In genomic region chr7:119022238-119023156, GRCm38 (mm10) we compare ENCODE assay signal across 8 mouse cellular contexts.
A peak's percentile ranks its signal among the peaks of the same experiment; 100 is the strongest.
DNase-seq lines count a peak whose midpoint lies in the region; ATAC-seq lines count a peak whose summit lies in the region.

No protein-coding gene starts in this region.

- DNase-seq in cerebellum, adult 11-12 months = no peak
- DNase-seq in right cerebral cortex, postnatal 4 days = peak; percentile 63
- DNase-seq in right cerebral cortex, postnatal 36 days (ENCODE audit: low spot score in 2 of 2) = no peak
- peak; percentile 56 for DNase-seq in embryo, embryonic 10 days (ENCODE audit: low spot score)
- DNase-seq in kidney, adult 18-20 months = peak; percentile 54
- peak; percentile 40 for DNase-seq in mesoderm, embryonic 11.5 days (ENCODE audit: low read depth, low spot score)
- no peak for DNase-seq in c-Kit-positive CD71-positive TER-119-positive erythroid progenitor cells, embryonic 14.5 days (ENCODE audit: low spot score)

- peak; percentile 22; the same call in 1 of the 2 replicates for ATAC-seq in cerebellum, adult (ENCODE audit: insufficient number of reproducible peaks, low FRiP score, low TSS enrichment)

Comparison
In these comparisons a context has a peak if more than half of its experiments do, and no peak if none do; other contexts are left out.
1. DNase-seq: peak in right cerebral cortex, postnatal 4 days (single experiment), embryo, embryonic 10 days (single experiment), kidney, adult 18-20 months (single experiment) and mesoderm, embryonic 11.5 days (single experiment); none in cerebellum, adult 11-12 months (single experiment), right cerebral cortex, postnatal 36 days (0 of 2) and c-Kit-positive CD71-positive TER-119-positive erythroid progenitor cells, embryonic 14.5 days (single experiment).